In the genomic region with DNA sequence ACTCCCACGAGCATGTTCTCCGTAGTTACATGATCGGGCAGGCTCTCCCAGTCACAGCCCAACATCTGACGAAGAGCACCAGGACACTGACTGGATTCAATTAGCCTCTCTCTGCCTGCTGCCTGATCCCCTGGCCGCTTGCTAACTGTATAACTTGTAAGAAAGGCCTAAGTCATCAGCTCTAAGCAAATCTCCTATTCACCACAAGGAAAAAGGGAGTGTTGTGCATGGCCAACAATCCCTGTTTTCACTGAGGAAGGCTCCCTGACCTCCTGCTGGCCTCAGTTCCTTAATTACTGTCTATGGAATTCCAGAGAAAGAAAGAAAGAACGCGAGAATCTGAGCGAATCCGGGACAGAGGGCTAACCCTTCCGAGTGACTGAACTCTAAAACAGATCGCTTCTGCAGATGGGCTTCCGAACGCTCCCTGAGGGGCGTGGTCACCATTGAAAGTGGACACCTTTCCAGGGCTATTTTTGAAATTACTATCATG, we compare ENCODE assay signal across 8 mouse cellular contexts.
DNase-seq lines count a peak whose midpoint lies in the region; ATAC-seq and TF ChIP-seq lines count a peak whose summit lies in the region.

No protein-coding gene starts in this region.

- peak overlapping the region; percentile 93 for H3K27ac ChIP-seq in brown adipose tissue, adult 24 weeks (replicated peaks; ENCODE audit: low read depth, low read length)
- no peak overlapping the region for H3K27ac ChIP-seq in intestine, postnatal 0 days (ENCODE audit: low read depth, low read length)
- peak overlapping the region; percentile 28; the same call in 1 of the 2 replicates for H3K27ac ChIP-seq in midbrain, embryonic 14.5 days (replicated peaks; ENCODE audit: low read depth, low read length)

- no peaks in the 10 kb centered on the region for H3K9me3 ChIP-seq in intestine, postnatal 0 days (ENCODE audit: control insufficient read depth)
- H3K9me3 ChIP-seq in midbrain, embryonic 14.5 days (ENCODE audit: control insufficient read depth, low read length), result no peaks in the 10 kb centered on the region

- no peaks in the 10 kb centered on the region for H3K36me3 ChIP-seq in intestine, postnatal 0 days (ENCODE audit: control insufficient read depth, insufficient read depth)
- no peaks in the 10 kb centered on the region for H3K36me3 ChIP-seq in midbrain, embryonic 14.5 days (ENCODE audit: control insufficient read depth, insufficient read depth, low read length)

- peaks cover 12% of the 10 kb centered on the region; the same call in 1 of the 2 replicates for H3K4me1 ChIP-seq in brown adipose tissue, adult 24 weeks (ENCODE audit: control insufficient read depth, insufficient read depth, insufficient read length, low read length)
- H3K4me1 ChIP-seq in intestine, postnatal 0 days (replicated peaks; ENCODE audit: control insufficient read depth, insufficient read depth, low read length), result no peaks in the 10 kb centered on the region
- H3K4me1 ChIP-seq in midbrain, embryonic 14.5 days (ENCODE audit: control insufficient read depth, insufficient read depth, low read length), result peaks cover 35% of the 10 kb centered on the region

- no peak overlapping the region for H3K9ac ChIP-seq in intestine, postnatal 0 days (ENCODE audit: low read depth, low read length)
- no peak overlapping the region; the same call in 1 of the 2 replicates for H3K9ac ChIP-seq in midbrain, embryonic 14.5 days (replicated peaks; ENCODE audit: low read length)

- peak overlapping the region; percentile 43 for H3K4me2 ChIP-seq in intestine, postnatal 0 days (replicated peaks; ENCODE audit: low read depth)
- peak overlapping the region; percentile 46 for H3K4me2 ChIP-seq in midbrain, embryonic 14.5 days (ENCODE audit: low read length)

- no peaks in the 10 kb centered on the region for H3K27me3 ChIP-seq in intestine, postnatal 0 days (replicated peaks; ENCODE audit: control insufficient read depth, insufficient read depth, low read length)
- H3K27me3 ChIP-seq in midbrain, embryonic 14.5 days (ENCODE audit: control insufficient read depth, insufficient read depth, low read length), result no peaks in the 10 kb centered on the region

- TF ChIP-seq CTCF in intestine, postnatal 0 days (IDR thresholded peaks at IDR 0.05; ENCODE audit: low read depth), result no peak; the same call in 1 of the 2 replicates

- peak; percentile 56 for DNase-seq in adrenal gland, postnatal 10 days
- no peak for DNase-seq in adrenal gland, adult 18-20 months (ENCODE audit: low spot score in 2 of 2)
- peak; percentile 97 for DNase-seq in heart, adult 11 months
- DNase-seq in midbrain, embryonic 14.5 days, result peak; percentile 68
- DNase-seq in left cerebral cortex, adult 9 months (ENCODE audit: low spot score in 2 of 2), result no peak

- WGBS in intestine, postnatal 0 days, result 40% methylated on average over 14 of the region's 14 CpGs
- WGBS in midbrain, embryonic 14.5 days, result under 1% methylated on average over 14 of the region's 14 CpGs

- ATAC-seq in intestine, postnatal 0 days, result no peak
- peak; percentile 18 for ATAC-seq in midbrain, embryonic 14.5 days (ENCODE audit: low FRiP score, low TSS enrichment)
- no peak for ATAC-seq in inflammation-experienced regulatory T-cells, adult 6 months

- peak overlapping the region; percentile 60 for H3K4me3 ChIP-seq in brown adipose tissue, adult 24 weeks (ENCODE audit: insufficient read depth, low read depth, low read length)
- peak overlapping the region; percentile 18 for H3K4me3 ChIP-seq in intestine, postnatal 0 days (ENCODE audit: low read depth, low read length)
- peak overlapping the region; percentile 25 for H3K4me3 ChIP-seq in midbrain, embryonic 14.5 days (replicated peaks; ENCODE audit: low read depth, low read length)

Comparison
In these comparisons a context has a peak if more than half of its experiments do, and no peak if none do; other contexts are left out.
1. DNase-seq: peak in adrenal gland, postnatal 10 days (single experiment), heart, adult 11 months (single experiment) and midbrain, embryonic 14.5 days (single experiment); none in adrenal gland, adult 18-20 months (0 of 2) and left cerebral cortex, adult 9 months (0 of 2).
2. Peak in every context shown above with its lines, with median percentiles within 50 percentile points of each other: H3K4me3 ChIP-seq.